Mouse (Mus musculus) cortical plate, adult 2 months (tissue): Measurements from ENCODE around the gene Uvrag.

ENCODE experiments used
- CTCF ChIP-seq: fragments of 200-500 bp; IDR thresholded peaks from 2 replicates; pipeline ENCODE4 v1.5.1; 2011; ENCODE audit warnings: mild to moderate bottlenecking, control low read depth, low read length; ENCODE audit not compliant: insufficient read depth; ENCODE audit errors: extremely low read depth
- POLR2A ChIP-seq: fragments of 200-500 bp; IDR thresholded peaks from 2 replicates; pipeline ENCODE4 v1.6.1; 2011; ENCODE audit warnings: mild to moderate bottlenecking, low read length, control low read depth; ENCODE audit not compliant: insufficient read depth; ENCODE audit errors: extremely low read depth

- TF ChIP-seq CTCF (no peak), POLR2A (no peak)
Measured at GRCm38 (mm10) chr7:99034909-99035308, 106.0 kb downstream of the Uvrag start.
